Mouse (Mus musculus) lung, postnatal 14 days (tissue): ENCODE measurements at regions not wholly inside any gene's neighbourhood (a gene's known extent, or its start where the extent isn't known, plus 50 kb on each side); places are given as distances from the start of the nearest gene placed in this dataset.
"Not testable (repeated sequence)": the region's sequence is repeated elsewhere in the genome, so short reads cannot be mapped to it uniquely, and the experiment has no call there.

Source experiments
- DNase-seq: peaks from one replicate; pipeline ENCODE4 v3.0.0; 2021

DNA sequence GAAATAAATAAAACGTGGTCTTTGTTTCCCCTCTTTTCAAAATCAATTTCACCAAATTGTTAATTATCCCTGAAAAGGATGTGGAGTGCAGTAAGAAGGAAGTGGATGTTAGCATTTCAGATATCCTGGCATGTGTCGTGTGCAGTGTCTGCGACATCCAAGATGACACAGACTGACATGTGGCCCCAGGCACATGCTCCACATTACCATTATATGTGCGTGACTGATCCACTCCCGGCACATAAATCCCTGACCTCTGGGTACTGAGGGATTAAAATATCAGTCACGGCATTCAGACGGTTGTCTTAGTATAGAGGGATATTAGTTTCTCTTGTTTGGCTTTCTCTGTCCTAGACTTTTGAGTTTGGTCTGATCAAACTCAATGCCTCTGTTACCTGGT lies 168.0 kb upstream of the Slc25a13 start:
- no peak for DNase-seq

DNA sequence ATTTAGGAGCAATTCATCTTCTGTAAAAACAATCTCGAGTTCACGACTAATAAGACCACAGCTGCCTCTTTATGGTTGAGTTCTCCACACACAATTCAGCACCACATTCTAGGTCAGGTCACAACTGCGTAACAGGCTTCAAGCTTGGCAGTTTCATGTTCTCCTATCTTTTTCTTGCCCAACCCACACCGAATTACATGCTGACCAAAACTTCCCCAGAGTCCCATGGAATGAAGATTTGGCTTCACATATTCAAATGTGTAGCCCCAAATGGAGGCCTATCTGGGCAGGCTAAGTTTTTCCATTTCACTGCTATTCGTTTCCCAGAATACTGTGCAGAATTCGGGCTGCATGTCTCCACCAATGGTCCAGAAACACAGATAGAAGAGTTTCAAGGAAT lies 167.5 kb upstream of the Slc25a13 start:
- DNase-seq: no peak

DNA sequence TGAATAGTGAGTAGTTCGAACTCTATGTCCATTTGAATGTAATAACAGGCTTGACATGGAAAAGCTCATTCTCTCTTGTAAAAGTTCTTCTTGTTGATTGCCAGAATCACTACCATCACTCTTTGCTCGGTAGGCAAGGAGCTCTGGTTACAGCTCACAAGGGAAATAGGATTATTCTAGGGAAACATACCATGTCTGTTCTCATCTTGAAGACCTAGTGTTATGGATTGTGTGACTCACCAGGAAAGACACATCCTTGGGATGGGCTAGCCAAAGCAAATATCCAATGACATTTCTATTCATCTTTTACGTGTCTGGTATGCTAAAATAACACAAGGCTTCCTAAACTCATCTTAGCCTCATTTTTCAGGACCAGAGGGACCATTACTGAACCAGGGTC lies 155.4 kb upstream of the Slc25a13 start:
- no peak for DNase-seq

GRCm38 (mm10) chr6:6371444-6372093 lies 154.6 kb upstream of the Slc25a13 start:
- DNase-seq: no peak

- no peak for DNase-seq
Measured at GRCm38 (mm10) chr6:6364037-6364436, 147.1 kb upstream of the Slc25a13 start.

DNA sequence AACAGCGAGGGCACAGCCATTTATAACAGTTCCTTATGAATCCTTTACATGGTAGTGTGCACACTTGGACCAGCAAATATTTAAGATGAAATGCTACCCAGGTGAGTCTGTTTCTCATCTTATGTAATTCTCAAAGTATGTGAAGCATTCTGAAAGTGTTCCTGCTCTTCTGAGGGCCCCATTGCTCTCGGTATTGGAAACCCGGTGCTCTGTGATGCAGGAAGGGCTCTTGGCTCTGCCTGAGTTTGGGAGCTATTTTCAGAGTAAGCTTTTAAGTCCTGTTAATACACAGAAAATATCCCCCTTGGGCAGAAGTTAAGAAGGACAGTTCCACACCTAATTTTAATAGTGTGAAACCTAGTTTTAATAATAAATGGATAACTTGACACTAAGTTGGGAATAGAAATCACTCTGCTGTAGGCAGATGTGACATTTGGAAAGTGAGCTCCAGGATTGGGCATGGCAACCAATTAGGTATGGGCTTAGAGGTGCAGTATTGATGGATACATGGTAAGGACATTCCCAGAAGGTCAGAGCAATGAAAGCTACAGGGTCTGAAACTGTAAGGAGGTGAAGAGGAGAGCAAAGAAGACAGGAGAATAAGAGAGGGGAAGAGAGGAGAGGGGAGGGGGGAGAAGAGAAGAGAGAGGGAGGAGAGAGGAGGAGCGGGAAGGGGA lies 145.8 kb upstream of the Slc25a13 start:
- no peak for DNase-seq

GRCm38 (mm10) chr6:6361181-6361580 lies 144.2 kb upstream of the Slc25a13 start:
- not testable (repeated sequence) for DNase-seq

DNA sequence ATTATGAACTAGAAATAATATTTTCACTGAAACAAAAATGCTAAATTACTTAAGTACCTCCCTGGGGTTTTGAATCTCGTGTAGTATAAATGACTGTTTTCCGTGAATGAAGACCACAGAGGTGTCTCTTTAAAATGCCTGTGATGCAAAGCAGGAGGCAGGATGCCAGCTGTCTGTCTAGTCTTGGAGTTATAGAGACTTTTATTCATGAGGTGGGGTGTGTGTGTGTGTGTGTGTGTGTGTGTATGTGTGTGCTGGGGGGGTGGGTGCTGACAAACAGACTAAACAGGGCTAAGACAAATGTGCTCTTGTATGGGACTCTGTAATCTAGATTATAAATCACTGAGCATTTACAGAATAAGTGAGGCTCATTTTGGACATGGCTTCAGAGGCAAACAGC lies 140.5 kb upstream of the Slc25a13 start:
- DNase-seq: no peak

DNA sequence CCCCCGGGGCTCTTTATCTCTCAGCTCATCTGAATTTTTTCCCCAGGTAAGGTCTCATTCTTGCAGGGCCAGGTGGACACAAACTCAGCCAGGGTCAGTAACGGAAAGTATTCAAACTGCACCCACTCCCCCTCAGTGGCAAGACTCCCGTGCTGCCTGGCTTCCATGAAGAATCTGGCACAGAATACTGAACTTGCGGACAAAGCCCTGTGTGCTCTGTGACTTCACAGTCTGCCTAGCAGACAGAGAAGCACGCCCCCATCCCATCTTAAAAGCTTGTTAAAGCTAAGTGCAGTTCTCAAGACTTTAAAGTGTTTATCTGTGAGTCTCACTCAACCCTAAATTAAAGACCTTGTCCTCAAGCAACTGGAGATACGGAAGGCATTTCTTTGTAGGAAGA lies 140.0 kb upstream of the Slc25a13 start:
- no peak for DNase-seq

DNA sequence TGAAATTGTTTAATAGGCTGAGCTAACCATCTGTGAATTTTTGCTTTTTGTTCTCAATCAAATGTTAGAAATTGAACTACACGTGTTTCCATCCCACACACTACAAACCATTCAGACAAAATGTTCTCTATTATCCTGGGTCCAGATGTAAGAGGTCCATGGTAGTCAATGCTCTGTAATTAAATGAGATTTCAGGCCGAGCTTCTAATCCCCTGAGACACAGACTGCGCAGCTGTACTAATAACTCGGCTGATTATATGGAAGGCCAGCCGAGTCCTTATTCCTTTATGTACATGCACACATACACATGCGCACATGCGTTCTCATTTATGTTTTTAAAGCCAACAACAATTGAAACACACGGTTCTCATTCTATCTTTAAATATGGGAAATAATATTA lies 118.3 kb upstream of the Slc25a13 start:
- DNase-seq: no peak

DNA sequence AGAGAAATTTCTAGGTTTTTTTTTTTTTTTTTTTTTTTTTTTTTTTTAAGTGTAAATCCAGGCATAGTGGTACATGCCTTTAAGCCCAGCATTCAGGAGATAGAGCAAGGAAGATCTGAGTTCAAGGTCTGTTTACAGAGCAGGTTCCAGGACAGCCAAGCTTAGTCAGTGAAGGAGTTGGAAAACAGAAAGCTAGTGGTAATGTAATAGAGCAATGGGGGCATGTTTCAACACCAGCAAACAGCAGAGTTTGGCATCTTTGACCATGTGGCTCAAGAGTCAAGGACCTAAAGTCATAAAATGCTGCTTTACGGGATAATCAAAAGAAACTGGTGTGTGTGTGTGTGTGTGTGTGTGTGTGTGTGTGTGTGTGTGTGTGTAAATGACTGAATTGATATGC lies 113.3 kb upstream of the Slc25a13 start:
- no peak for DNase-seq

GRCm38 (mm10) chr6:6325516-6325915 lies 108.5 kb upstream of the Slc25a13 start:
- DNase-seq: no peak

- DNase-seq: no peak
Measured at GRCm38 (mm10) chr6:6316725-6317124, 99.8 kb upstream of the Slc25a13 start.

GRCm38 (mm10) chr6:6313171-6313570 lies 96.2 kb upstream of the Slc25a13 start:
- no peak for DNase-seq

DNA sequence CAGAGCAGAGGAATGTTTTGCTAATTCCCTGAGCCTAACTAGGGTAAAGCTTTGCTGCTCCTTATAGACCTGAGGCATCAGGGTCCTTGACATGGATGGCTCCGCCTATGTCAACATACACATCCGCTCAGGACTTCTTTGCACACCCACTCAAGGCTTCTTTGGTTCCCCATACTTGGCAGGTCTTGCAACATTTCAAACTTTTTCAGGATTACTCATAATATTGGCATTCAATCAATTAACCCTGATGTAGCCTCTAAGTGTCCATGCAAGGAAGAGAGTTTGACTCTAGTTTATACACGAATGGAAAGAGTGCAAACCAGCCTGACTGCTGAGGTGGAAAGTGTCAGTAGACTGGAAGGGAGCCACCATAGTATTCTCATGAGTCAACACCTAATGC lies 93.2 kb upstream of the Slc25a13 start:
- no peak for DNase-seq

DNA sequence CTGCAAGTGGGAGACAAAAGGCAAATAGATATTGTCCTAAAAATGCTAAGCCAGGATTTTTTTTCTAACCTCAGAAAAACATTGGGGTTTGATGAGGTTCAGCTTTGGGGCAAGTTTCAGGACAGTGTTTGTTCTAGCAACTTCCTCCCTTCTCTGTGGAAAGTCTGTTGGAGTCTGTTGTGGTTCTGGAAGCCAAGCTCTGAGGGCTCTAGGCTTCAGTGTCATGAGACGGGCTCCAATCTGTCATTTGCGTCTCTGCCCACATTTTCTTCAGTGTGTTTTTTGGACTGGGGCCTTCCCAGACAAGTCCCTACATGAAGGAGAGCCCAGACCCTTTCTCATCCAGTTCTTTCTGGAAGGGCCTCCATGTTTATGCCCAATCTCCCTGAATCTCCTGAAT lies 90.6 kb upstream of the Slc25a13 start:
- no peak for DNase-seq

- no peak for DNase-seq
Measured at GRCm38 (mm10) chr6:6303767-6304166, 86.8 kb upstream of the Slc25a13 start.

DNA sequence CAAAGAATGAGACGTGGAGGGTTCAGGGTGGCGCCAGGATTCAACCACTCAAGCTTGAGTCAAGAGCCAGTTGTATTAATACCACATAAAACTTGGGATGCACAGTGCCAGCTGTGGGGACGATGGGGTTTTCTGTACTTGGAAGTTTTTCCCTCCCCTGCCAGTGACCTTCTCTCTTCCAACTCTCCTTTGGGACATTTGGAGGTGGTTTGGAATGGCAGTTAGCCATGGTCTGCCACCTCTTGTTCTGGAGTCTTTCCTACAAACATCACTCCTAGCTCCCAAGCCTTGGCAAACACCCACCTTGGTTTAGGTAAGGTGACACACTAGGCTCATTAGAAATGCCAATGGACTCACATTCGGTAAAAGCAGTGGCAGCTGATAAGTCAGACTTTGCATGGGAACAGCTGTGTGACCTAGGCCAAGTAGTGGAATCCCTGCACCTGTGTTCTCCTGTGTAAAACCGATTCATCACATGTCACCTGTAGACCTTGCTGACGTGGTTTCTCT lies 84.1 kb upstream of the Slc25a13 start:
- DNase-seq: no peak

GRCm38 (mm10) chr6:6298867-6299852 lies 82.2 kb upstream of the Slc25a13 start:
- peak; percentile 31 for DNase-seq

- not testable (repeated sequence) for DNase-seq
Measured at GRCm38 (mm10) chr6:6295551-6295950, 78.6 kb upstream of the Slc25a13 start.

GRCm38 (mm10) chr6:6291781-6292180 lies 74.8 kb upstream of the Slc25a13 start:
- DNase-seq: no peak

GRCm38 (mm10) chr6:6290427-6290826 lies 73.5 kb upstream of the Slc25a13 start:
- DNase-seq: no peak

GRCm38 (mm10) chr6:6289806-6290205 lies 72.8 kb upstream of the Slc25a13 start:
- DNase-seq: peak; percentile 57
